Mouse (Mus musculus) heart, adult 2 months (tissue): ENCODE measurements around the gene Aup1.

ENCODE experiments used
- CTCF ChIP-seq: fragments of 200-600 bp; IDR thresholded peaks from 2 replicates; pipeline ENCODE4 v1.8.1; 2022; ENCODE audit warnings: antibody characterized with exemption, mild to moderate bottlenecking, moderate library complexity
- EP300 ChIP-seq: fragments of 200-500 bp; IDR thresholded peaks from 2 replicates; pipeline ENCODE4 v1.6.1; 2011; ENCODE audit warnings: low read depth, low read length, control low read depth; ENCODE audit not compliant: insufficient read depth
- POLR2A ChIP-seq: fragments of 200-500 bp; IDR thresholded peaks from 2 replicates; pipeline ENCODE4 v1.6.1; 2011; ENCODE audit warnings: mild to moderate bottlenecking, low read depth, low read length, control low read depth; ENCODE audit not compliant: insufficient read depth

DNA sequence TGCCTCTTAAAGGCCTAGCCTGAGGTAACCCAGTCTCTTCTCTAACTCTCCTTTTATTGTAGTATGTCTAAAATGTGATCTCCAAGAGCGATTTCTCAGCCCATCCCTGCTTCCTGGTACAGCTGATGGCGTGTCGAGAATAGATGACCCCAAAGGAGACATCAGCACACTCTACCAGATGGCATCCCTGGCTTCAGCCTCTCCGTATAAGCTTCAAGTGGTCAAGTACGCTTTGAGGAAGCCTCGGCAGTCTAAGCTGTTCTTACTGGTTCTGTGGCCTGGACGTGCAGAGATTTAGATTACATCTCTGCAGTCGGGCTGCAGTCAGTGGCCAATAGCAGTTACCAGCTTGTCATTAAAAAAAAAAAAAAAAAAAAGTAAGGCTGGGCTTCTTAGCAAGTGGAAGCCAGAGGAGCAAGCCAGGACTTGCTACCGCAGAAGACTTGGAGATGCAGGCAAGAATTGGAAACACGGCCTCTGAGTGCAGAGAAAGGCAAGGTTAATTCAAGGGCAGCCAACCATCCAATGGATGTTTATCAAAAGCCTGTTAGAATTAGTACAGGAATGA is 48.8 kb upstream of the Aup1 start:
- TF ChIP-seq POLR2A: no peak
- TF ChIP-seq CTCF: no peak
- TF ChIP-seq EP300: no peak
